Mouse (Mus musculus): ENCODE measurements at regions not wholly inside any gene's neighbourhood (a gene's known extent, or its start where the extent isn't known, plus 50 kb on each side); places are given as distances from the start of the nearest gene placed in this dataset.
"Not testable (repeated sequence)": the region's sequence is repeated elsewhere in the genome, so short reads cannot be mapped to it uniquely, and the experiment has no call there.

- DNase-seq (ENCODE audit: low spot score): no peak
These were observed 103.2 kb upstream of the Cep85l start for GRCm38 (mm10) chr10:53482919-53483318.

DNA sequence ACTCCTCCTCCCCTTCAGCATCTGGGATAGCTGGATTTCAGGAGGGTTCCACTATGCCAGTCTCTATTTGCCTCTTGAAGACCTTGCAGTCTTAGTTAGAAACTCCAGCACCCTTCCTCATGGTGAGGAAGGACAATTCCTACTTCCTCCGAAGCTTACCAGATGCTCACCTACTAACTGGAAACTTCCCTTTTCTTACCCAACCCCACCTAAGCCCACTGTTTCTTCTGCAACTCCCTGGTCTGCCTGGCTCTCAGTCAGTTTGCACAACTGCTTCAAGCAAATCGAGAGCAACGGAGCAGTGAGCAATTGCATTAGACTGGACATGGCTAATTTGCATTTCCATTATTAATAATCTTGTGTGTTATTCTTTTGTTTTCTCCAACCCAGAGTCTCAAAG, 90.5 kb upstream of the Cep85l start:
- no peak for DNase-seq (ENCODE audit: low spot score)

DNA sequence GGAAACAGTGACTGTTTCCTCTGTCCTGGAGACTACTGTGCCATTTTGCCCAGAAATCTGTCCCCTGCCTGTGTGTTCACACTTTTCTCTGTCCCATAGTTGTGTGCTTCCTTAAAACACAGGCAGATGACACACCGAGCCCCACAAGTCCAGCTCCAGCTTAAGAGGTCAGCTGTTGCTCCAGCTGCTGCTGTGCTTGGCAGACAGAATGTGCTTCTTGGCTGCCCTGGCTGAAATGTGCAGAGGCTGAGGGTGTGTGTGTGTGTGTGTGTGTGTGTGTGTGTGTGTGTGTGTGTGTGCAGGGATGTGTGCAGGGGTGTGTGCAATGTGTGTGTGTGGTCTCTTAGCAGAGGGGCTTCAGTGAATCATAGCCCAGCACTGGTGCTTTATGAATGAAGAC, 89.9 kb upstream of the Cep85l start:
- no peak for DNase-seq (ENCODE audit: low spot score)

GRCm38 (mm10) chr10:53468293-53468545, 88.5 kb upstream of the Cep85l start:
- DNase-seq (ENCODE audit: low spot score): no peak

GRCm38 (mm10) chr10:53467472-53468292, 87.9 kb upstream of the Cep85l start:
- DNase-seq (ENCODE audit: low spot score): no peak

GRCm38 (mm10) chr10:53466851-53467250, 87.1 kb upstream of the Cep85l start:
- DNase-seq (ENCODE audit: low spot score): no peak

GRCm38 (mm10) chr10:53466261-53466660, 86.5 kb upstream of the Cep85l start:
- no peak for DNase-seq (ENCODE audit: low spot score)

- DNase-seq (ENCODE audit: low spot score): no peak
These were observed 84.8 kb upstream of the Cep85l start for GRCm38 (mm10) chr10:53464581-53464980.

- no peak for DNase-seq (ENCODE audit: low spot score)
These were observed 84.3 kb upstream of the Cep85l start for GRCm38 (mm10) chr10:53464006-53464405.

DNA sequence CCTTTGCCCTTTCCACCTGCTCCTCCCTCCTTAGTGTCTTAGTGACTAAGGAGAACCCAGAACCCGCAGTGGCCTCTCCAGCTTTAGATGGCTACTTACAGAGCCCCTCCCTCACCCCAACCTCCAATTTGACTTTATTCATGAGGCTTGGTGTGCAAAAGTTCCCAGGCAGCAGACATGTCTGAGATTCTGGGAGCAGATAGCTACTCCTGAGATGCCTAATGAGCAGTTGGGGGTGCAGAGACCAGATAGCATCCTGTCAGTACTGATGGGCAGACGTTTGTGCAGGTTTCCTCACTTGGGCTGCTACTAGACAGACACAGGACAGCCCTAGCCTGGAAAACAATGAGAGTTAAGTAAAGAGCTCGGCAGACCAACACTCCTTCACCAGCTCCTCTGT, 83.7 kb upstream of the Cep85l start:
- no peak for DNase-seq (ENCODE audit: low spot score)

- no peak for DNase-seq (ENCODE audit: low spot score)
These were observed 82.9 kb upstream of the Cep85l start for GRCm38 (mm10) chr10:53462449-53463308.

DNA sequence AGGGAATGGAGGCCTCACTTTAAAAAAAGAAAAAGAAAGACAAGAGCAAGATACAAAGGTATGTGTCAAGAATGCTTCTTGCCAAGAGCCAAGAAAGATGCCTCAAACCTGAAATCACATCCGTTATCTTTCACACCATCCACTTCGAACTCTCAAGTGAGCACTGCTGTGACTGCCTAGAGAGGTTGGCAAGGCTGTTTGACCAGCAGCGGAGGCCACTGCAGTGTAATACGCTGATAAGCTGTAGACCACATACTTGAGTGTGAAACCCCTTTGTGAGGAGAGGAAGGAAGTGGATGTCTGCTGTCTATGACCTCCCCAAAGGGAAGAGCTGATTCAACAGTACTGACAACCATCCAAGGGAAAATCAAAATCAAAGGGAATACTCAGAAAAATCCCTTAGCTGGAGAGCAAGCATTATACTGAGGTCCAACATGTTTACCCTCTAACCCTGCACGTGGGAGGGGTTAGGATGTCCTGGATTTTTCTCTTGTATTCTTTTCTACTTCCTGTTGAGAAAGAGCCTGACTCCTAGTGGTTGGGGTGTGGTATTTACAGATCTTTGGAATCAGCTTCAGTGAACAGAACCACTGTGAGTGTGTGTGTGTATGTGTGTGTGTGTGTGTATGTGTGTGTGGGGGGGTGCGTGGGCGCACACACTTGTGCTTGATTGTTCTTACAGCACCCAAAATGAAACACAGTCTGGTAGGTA, 81.5 kb upstream of the Cep85l start:
- DNase-seq (ENCODE audit: low spot score): peak; percentile 11

DNA sequence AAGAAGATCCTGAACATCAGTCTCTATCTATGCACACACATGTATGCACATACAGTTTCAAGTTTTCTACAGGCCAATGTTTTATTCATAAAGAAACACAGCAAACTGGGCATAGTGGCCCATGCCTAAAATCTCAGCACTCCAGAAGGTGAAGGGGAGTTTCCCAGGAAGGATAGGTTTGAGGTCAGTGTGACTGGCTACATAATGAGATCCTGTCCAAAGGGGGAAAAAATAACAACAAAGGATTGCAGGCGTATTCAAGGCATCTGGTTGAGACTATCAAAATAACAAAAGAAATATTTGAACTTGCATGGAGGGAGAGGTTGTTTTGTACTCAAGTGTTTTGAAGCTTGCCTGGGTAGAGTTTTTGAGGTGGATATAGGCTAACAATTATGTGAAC, 80.0 kb upstream of the Cep85l start:
- DNase-seq (ENCODE audit: low spot score): not testable (repeated sequence)

- DNase-seq (ENCODE audit: low spot score): no peak
These were observed 76.4 kb upstream of the Cep85l start for GRCm38 (mm10) chr10:53456027-53456713.

- DNase-seq (ENCODE audit: low spot score): no peak
These were observed 65.0 kb upstream of the Cep85l start for GRCm38 (mm10) chr10:53444789-53445188.

- DNase-seq (ENCODE audit: low spot score): no peak
These were observed 63.7 kb upstream of the Cep85l start for GRCm38 (mm10) chr10:53443443-53443842.

DNA sequence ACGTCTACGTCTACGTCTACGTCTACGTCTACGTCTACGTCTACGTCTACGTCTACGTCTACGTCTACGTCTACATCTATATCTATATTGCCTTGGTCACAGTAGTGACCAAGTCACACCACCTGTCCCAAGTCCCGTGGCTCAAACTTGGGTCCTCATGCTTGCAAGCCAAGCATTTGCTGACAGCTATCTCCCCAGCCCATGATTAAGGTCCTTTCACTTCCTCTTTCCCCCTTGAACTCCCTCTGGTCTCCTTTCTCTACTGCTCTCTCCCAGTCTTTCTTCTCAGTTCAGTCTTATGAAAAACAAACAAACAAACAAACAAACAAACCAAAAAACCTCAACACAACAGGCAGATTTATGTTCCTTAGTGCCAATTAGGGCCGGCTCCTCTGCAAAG, 63.2 kb upstream of the Cep85l start:
- DNase-seq (ENCODE audit: low spot score): no peak

DNA sequence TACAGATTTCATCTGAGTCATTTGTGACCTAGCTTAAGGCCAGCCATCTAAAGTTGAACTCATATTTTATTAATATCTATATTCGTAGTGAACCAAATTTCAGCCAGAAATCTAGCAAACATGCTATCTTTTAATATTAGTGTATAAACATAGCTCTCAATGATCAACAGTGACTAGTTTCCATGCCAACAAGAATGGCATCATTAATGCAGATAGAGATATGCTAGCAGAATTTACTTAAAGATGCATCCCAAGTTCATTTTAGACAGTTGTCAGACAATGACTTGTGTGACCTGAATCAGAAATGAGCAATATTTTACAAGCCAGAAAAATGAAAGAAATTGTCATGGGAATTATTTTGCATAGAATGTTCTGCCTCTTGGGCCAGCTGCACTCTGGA, 60.5 kb upstream of the Cep85l start:
- DNase-seq (ENCODE audit: low spot score): no peak

DNA sequence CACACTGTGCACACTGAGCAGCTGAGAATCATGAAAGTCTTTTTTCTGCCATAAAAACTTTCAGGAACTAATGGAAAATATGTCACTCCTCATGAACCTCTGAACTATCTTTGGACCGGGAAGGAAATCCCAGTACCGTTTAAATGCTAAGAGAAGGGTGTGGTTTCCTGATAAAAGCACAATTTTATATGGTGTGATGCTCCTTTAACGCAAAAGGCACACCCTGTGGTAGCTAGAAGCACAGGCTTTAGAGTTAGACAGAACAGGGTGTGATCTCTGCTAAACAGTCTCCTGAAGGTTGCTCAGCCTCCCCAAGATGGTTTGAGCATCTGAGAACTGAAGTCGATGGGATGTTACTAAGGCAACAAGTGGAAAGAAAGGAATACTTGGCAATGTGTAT, 58.6 kb upstream of the Cep85l start:
- no peak for DNase-seq (ENCODE audit: low spot score)

GRCm38 (mm10) chr10:53437724-53438123, 58.0 kb upstream of the Cep85l start:
- no peak for DNase-seq (ENCODE audit: low spot score)

DNA sequence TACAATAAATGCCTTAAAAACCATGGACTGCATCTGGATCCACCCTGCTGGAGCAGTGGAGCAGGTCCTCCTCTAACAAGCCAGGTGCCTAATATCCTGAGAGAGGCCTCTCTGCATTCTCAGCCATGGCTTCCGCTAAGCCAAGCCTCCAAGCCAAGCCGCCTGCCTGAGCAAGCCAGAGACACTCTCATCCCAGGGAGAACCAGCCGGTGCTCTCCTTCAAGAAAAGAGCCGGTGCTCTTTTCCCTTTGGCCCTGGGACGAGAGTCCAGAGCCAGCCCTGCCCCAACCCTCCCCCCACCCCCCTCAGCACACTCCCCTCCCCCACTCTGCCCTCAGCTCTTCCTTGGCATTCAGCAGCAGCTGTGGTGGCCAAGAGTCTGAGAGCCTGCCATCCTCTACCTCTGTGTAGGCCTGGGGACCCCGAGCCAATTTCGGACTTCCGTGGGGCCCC, 56.3 kb upstream of the Cep85l start:
- no peak for DNase-seq (ENCODE audit: low spot score)

DNA sequence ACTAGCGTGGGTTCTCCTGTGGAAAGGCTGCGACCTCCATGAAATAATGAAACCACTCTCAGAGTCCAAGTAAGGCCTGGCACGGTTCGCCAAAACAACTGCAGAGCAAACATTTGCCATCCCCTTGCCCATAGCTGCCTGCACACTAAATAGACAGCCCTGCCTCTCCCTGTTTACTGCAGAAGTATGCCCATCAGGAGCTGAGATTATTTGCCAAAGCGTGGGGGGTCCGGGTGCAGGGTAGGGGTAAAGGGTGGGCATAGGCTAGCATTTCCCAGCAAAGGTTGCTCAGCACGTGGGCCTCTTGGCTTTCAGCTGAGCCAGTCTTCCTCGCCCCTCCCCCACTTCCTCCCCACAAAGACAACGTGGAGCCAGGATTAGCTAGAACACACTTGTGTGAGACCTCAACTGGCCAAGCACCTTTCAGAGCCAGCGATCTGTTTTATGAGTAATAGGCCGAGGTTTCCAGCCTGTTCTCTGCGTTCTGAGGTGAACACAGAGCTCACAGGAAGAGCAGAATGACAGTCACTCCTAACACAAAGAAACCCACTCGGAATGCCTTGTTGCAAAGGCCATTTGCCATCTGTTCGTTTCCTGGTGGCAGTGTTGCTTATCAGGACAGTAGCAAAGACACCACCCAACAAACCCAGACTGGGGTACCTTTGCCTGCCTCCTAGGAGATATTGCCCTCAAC, 55.6 kb upstream of the Cep85l start:
- DNase-seq (ENCODE audit: low spot score): peak; percentile 33

Measured in T-cell, adult 2 months (primary cell).